ENCODE assay signal across 12 mouse cellular contexts in genomic region chr15:30661689-30662422, GRCm38 (mm10).
DNase-seq lines count a peak whose midpoint lies in the region; ATAC-seq and TF ChIP-seq lines count a peak whose summit lies in the region.
"Had no signal": no experiment of that assay in that cellular context is flagged by ENCODE, and none has a peak within 500 bp of the region (broad histone marks: within the 10 kb centered on the region; RNA-seq: fewer than 3 reads in every experiment).

No protein-coding gene starts in this region.

- no peak overlapping the region for H3K4me2 ChIP-seq in hindbrain, embryonic 11.5 days (replicated peaks; ENCODE audit: low read depth, low read length)
- H3K4me2 ChIP-seq in midbrain, embryonic 14.5 days (ENCODE audit: low read length) = no peak overlapping the region
- H3K4me2 ChIP-seq in midbrain, postnatal 0 days (ENCODE audit: low read depth, low read length, poor library complexity, severe bottlenecking) = no peak overlapping the region
- H3K4me2 ChIP-seq: liver, embryonic 15.5 days had no signal

- no peak for ATAC-seq in hindbrain, embryonic 11.5 days (ENCODE audit: low FRiP score)
- no peak for ATAC-seq in midbrain, embryonic 14.5 days (ENCODE audit: low FRiP score, low TSS enrichment)
- peak; percentile 52; the same call in 1 of the 2 replicates for ATAC-seq in midbrain, postnatal 0 days (ENCODE audit: low FRiP score)

- no peaks in the 10 kb centered on the region for H3K27me3 ChIP-seq in hindbrain, embryonic 10.5 days (ENCODE audit: insufficient read depth, poor library complexity, severe bottlenecking)
- no peaks in the 10 kb centered on the region for H3K27me3 ChIP-seq in hindbrain, embryonic 11.5 days (ENCODE audit: control insufficient read depth, insufficient read depth, low read length)
- no peaks in the 10 kb centered on the region for H3K27me3 ChIP-seq in midbrain, embryonic 10.5 days (ENCODE audit: low read depth, poor library complexity, severe bottlenecking)
- H3K27me3 ChIP-seq in midbrain, embryonic 14.5 days (ENCODE audit: control insufficient read depth, insufficient read depth, low read length) = no peaks in the 10 kb centered on the region
- H3K27me3 ChIP-seq in midbrain, postnatal 0 days (ENCODE audit: insufficient read depth, low read length) = no peaks in the 10 kb centered on the region
- H3K27me3 ChIP-seq: liver, embryonic 15.5 days had no signal

- H3K4me3 ChIP-seq in hindbrain, embryonic 10.5 days = no peak overlapping the region
- H3K4me3 ChIP-seq in hindbrain, embryonic 11.5 days (ENCODE audit: low read depth, low read length) = no peak overlapping the region
- H3K4me3 ChIP-seq in midbrain, embryonic 10.5 days = no peak overlapping the region
- no peak overlapping the region for H3K4me3 ChIP-seq in midbrain, embryonic 14.5 days (replicated peaks; ENCODE audit: low read depth, low read length)
- no peak overlapping the region for H3K4me3 ChIP-seq in midbrain, postnatal 0 days (ENCODE audit: low read depth, low read length)
- no peak overlapping the region for H3K4me3 ChIP-seq in gastrocnemius, adult 2 months
- H3K4me3 ChIP-seq: limb, embryonic 10.5 days; liver, embryonic 15.5 days had no signal

- H3K36me3 ChIP-seq in hindbrain, embryonic 10.5 days = no peaks in the 10 kb centered on the region
- H3K36me3 ChIP-seq in hindbrain, embryonic 11.5 days (ENCODE audit: control insufficient read depth, insufficient read depth, low read length) = no peaks in the 10 kb centered on the region
- H3K36me3 ChIP-seq in midbrain, embryonic 10.5 days = no peaks in the 10 kb centered on the region
- H3K36me3 ChIP-seq in midbrain, embryonic 14.5 days (ENCODE audit: control insufficient read depth, insufficient read depth, low read length) = no peaks in the 10 kb centered on the region
- H3K36me3 ChIP-seq in midbrain, postnatal 0 days (ENCODE audit: insufficient read depth, low read length) = 0 out of 2 replicates have a peak, but pooled peaks cover 3% of the 10 kb centered on the region
- H3K36me3 ChIP-seq: limb, embryonic 10.5 days; liver, embryonic 15.5 days had no signal

- H3K4me1 ChIP-seq in hindbrain, embryonic 10.5 days (replicated peaks) = peaks cover 15% of the 10 kb centered on the region; the same call in 1 of the 2 replicates
- H3K4me1 ChIP-seq in hindbrain, embryonic 11.5 days (replicated peaks; ENCODE audit: control insufficient read depth, insufficient read depth, low read length) = no peaks in the 10 kb centered on the region
- peaks cover 10% of the 10 kb centered on the region for H3K4me1 ChIP-seq in midbrain, embryonic 10.5 days
- peaks cover 4% of the 10 kb centered on the region; the same call in 1 of the 2 replicates for H3K4me1 ChIP-seq in midbrain, embryonic 14.5 days (ENCODE audit: control insufficient read depth, insufficient read depth, low read length)
- no peaks in the 10 kb centered on the region for H3K4me1 ChIP-seq in midbrain, postnatal 0 days (ENCODE audit: insufficient read depth, low read length)
- H3K4me1 ChIP-seq: limb, embryonic 10.5 days; liver, embryonic 15.5 days had no signal

- intact Hi-C loops in gastrocnemius, adult 2 months (cut with DNase I) = no loop called here

- H3K27ac ChIP-seq in hindbrain, embryonic 10.5 days = 0 out of 2 replicates have a peak overlapping the region, but pooled peaks have one; percentile 29
- H3K27ac ChIP-seq in hindbrain, embryonic 11.5 days (ENCODE audit: low read depth, low read length) = no peak overlapping the region
- H3K27ac ChIP-seq in midbrain, embryonic 10.5 days (replicated peaks) = peak overlapping the region; percentile 13; the same call in 1 of the 2 replicates
- H3K27ac ChIP-seq in midbrain, embryonic 14.5 days (replicated peaks; ENCODE audit: low read depth, low read length) = no peak overlapping the region
- H3K27ac ChIP-seq in midbrain, postnatal 0 days (ENCODE audit: low read depth, low read length) = no peak overlapping the region
- H3K27ac ChIP-seq in gastrocnemius, adult 2 months = no peak overlapping the region
- H3K27ac ChIP-seq: limb, embryonic 10.5 days; liver, embryonic 15.5 days had no signal

- no peak overlapping the region for H3K9ac ChIP-seq in hindbrain, embryonic 11.5 days (ENCODE audit: low read depth, low read length)
- no peak overlapping the region for H3K9ac ChIP-seq in midbrain, embryonic 14.5 days (replicated peaks; ENCODE audit: low read length)
- H3K9ac ChIP-seq in midbrain, postnatal 0 days (replicated peaks; ENCODE audit: low read length, poor library complexity, severe bottlenecking) = no peak overlapping the region
- H3K9ac ChIP-seq: liver, embryonic 15.5 days had no signal

- TF ChIP-seq CTCF in midbrain, postnatal 0 days (IDR thresholded peaks at IDR 0.05) = no peak
- no peak for TF ChIP-seq CTCF in gastrocnemius, adult 2 months (IDR thresholded peaks at IDR 0.05)

- DNase-seq in hindbrain, embryonic 10.5 days (ENCODE audit: low spot score) = no peak
- no peak for DNase-seq in hindbrain, embryonic 11.5 days (ENCODE audit: low spot score)
- no peak for DNase-seq in midbrain, embryonic 10.5 days (ENCODE audit: low spot score)
- DNase-seq in midbrain, embryonic 14.5 days = no peak
- peak; percentile 80 for DNase-seq in ZHBTc4 (ENCODE audit: low read depth, low spot score)
- peak; percentile 40 for DNase-seq in midbrain, postnatal 0 days (ENCODE audit: low spot score)
- DNase-seq in gastrocnemius, adult 2 months = no peak
- DNase-seq: heart, postnatal 14 days; kidney, adult 18-20 months; thymus, adult 18-20 months had no signal

- H3K9me3 ChIP-seq in hindbrain, embryonic 10.5 days = no peaks in the 10 kb centered on the region
- no peaks in the 10 kb centered on the region for H3K9me3 ChIP-seq in hindbrain, embryonic 11.5 days (ENCODE audit: control insufficient read depth, low read length)
- no peaks in the 10 kb centered on the region for H3K9me3 ChIP-seq in midbrain, embryonic 10.5 days (replicated peaks)
- H3K9me3 ChIP-seq in midbrain, embryonic 14.5 days (ENCODE audit: control insufficient read depth, low read length) = no peaks in the 10 kb centered on the region
- H3K9me3 ChIP-seq in midbrain, postnatal 0 days (ENCODE audit: low read length) = no peaks in the 10 kb centered on the region
- H3K9me3 ChIP-seq: limb, embryonic 10.5 days; liver, embryonic 15.5 days had no signal

- 53% methylated on average over 6 of the region's 6 CpGs for WGBS in hindbrain, embryonic 10.5 days
- WGBS in hindbrain, embryonic 11.5 days = 58% methylated on average over 6 of the region's 6 CpGs
- 37% methylated on average over 6 of the region's 6 CpGs for WGBS in midbrain, embryonic 10.5 days
- WGBS in midbrain, embryonic 14.5 days = 35% methylated on average over 6 of the region's 6 CpGs
- 41% methylated on average over 6 of the region's 6 CpGs for WGBS in midbrain, postnatal 0 days

Comparison
In these comparisons a context has a peak if more than half of its experiments do, and no peak if none do; other contexts are left out.
1. DNase-seq: peak in ZHBTc4 (single experiment) and midbrain, postnatal 0 days (single experiment); none in hindbrain, embryonic 10.5 days (single experiment), hindbrain, embryonic 11.5 days (single experiment), midbrain, embryonic 10.5 days (single experiment), midbrain, embryonic 14.5 days (single experiment) and gastrocnemius, adult 2 months (single experiment).
2. H3K27ac ChIP-seq: peak in hindbrain, embryonic 10.5 days (single experiment) and midbrain, embryonic 10.5 days (single experiment); none in hindbrain, embryonic 11.5 days (single experiment), midbrain, embryonic 14.5 days (single experiment), midbrain, postnatal 0 days (single experiment) and gastrocnemius, adult 2 months (single experiment).